Mouse (Mus musculus) olfactory bulb, adult 2 months (tissue): ENCODE measurements around the gene Cacna1e. TPM values are rescaled to one million over a fixed set of nuclear protein-coding genes. Genes with fewer than 3 reads are reported as not detected.

Source experiments
- H3K27ac ChIP-seq: fragments of 200-500 bp; 2 replicates; pipeline ENCODE4 v1.5.1; 2012; ENCODE audit warnings: low read depth, low read length; ENCODE audit not compliant: insufficient read depth
- H3K4me1 ChIP-seq: fragments of 200-500 bp; 2 replicates; pipeline ENCODE4 v1.6.1; 2012; ENCODE audit warnings: low read length; ENCODE audit not compliant: control insufficient read depth, insufficient read depth
- H3K4me3 ChIP-seq: fragments of 200-500 bp; 2 replicates; pipeline ENCODE4 v1.5.1; 2012; ENCODE audit warnings: mild to moderate bottlenecking, low read depth, low read length, moderate library complexity; ENCODE audit not compliant: insufficient read depth
- CTCF ChIP-seq: fragments of 200-500 bp; IDR thresholded peaks from 2 replicates; pipeline ENCODE4 v1.5.1; 2012; ENCODE audit warnings: low read depth, mild to moderate bottlenecking, low read length, moderate library complexity; ENCODE audit not compliant: insufficient read depth
- POLR2A ChIP-seq: fragments of 200-500 bp; IDR thresholded peaks from 2 replicates; pipeline ENCODE4 v1.6.1; 2012; ENCODE audit warnings: mild to moderate bottlenecking, low read depth, low read length, moderate library complexity; ENCODE audit not compliant: insufficient read depth
- WGBS: fragments of 180-500 bp; shearing (Covaris S2); methylation state at CpG from one replicate; pipeline ENCODE4 v1.1.7; 2018; 5-methylcytosine and 5-hydroxymethylcytosine counted together
- polyA plus RNA-seq: library from polyadenylated mRNA; stranded (reverse); fragments of >200 nt; gene quantifications from 2 replicates; pipeline ENCODE4 v1.2.4, GENCODE M21; 2012; ENCODE audit warnings: low replicate concordance; ENCODE audit not compliant: missing spikeins, insufficient read depth, insufficient read length

Gene Cacna1e
- polyA plus RNA-seq, 1 experiment = not detected

- TF ChIP-seq CTCF (no peak), POLR2A (no peak)
- Histone ChIP-seq H3K27ac (no peak overlapping the region), H3K4me1 (peaks cover 12% of the 10 kb centered on the region), H3K4me3 (no peak overlapping the region)
- 68% methylated on average over 2 of the region's 2 CpGs for WGBS
These were observed 408.6 kb downstream of the Cacna1e start for GRCm38 (mm10) chr1:154475706-154476105.

GRCm38 (mm10) chr1:154474156-154474555 lies 410.1 kb downstream of the Cacna1e start:
- Histone ChIP-seq H3K4me3 (no peak overlapping the region), H3K4me1 (peaks cover 12% of the 10 kb centered on the region), H3K27ac (no peak overlapping the region)
- 85% methylated on average over 4 of the region's 4 CpGs for WGBS
- TF ChIP-seq POLR2A (no peak), CTCF (no peak)

- Histone ChIP-seq H3K4me3 (no peak overlapping the region), H3K27ac (no peak overlapping the region), H3K4me1 (no peaks in the 10 kb centered on the region)
- no peak for TF ChIP-seq CTCF
- no peak for TF ChIP-seq POLR2A
- WGBS = 79% methylated on average over 3 of the region's 3 CpGs
These were observed 417.0 kb downstream of the Cacna1e start for GRCm38 (mm10) chr1:154467265-154467664.

GRCm38 (mm10) chr1:154461521-154461920 lies 422.8 kb downstream of the Cacna1e start:
- WGBS = 77% methylated on average over 5 of the region's 5 CpGs
- Histone ChIP-seq H3K27ac (no peak overlapping the region), H3K4me3 (no peak overlapping the region), H3K4me1 (no peaks in the 10 kb centered on the region)
- TF ChIP-seq CTCF (no peak), POLR2A (no peak)

- Histone ChIP-seq H3K27ac (no peak overlapping the region), H3K4me3 (no peak overlapping the region), H3K4me1 (no peaks in the 10 kb centered on the region)
- 74% methylated on average over 7 of the region's 7 CpGs for WGBS
- TF ChIP-seq CTCF (no peak), POLR2A (no peak)
These were observed 424.2 kb downstream of the Cacna1e start for GRCm38 (mm10) chr1:154460067-154460466.

- Histone ChIP-seq H3K4me3 (no peak overlapping the region), H3K4me1 (no peaks in the 10 kb centered on the region), H3K27ac (no peak overlapping the region)
- 61% methylated on average over 2 of the region's 2 CpGs for WGBS
- TF ChIP-seq POLR2A = no peak
- TF ChIP-seq CTCF = no peak
These were observed 425.7 kb downstream of the Cacna1e start for GRCm38 (mm10) chr1:154458601-154459000.

GRCm38 (mm10) chr1:154450799-154451198 lies 433.5 kb downstream of the Cacna1e start:
- no peak overlapping the region for H3K27ac ChIP-seq
- H3K4me3 ChIP-seq = no peak overlapping the region
- H3K4me1 ChIP-seq = no peaks in the 10 kb centered on the region
- TF ChIP-seq CTCF (no peak), POLR2A (no peak)
- 92% methylated on average over 3 of the region's 3 CpGs for WGBS

GRCm38 (mm10) chr1:154446456-154446855 lies 437.8 kb downstream of the Cacna1e start:
- TF ChIP-seq CTCF = no peak
- no peak for TF ChIP-seq POLR2A
- Histone ChIP-seq H3K4me1 (no peaks in the 10 kb centered on the region), H3K4me3 (no peak overlapping the region), H3K27ac (no peak overlapping the region)
- 62% methylated on average over 3 of the region's 3 CpGs for WGBS

- no peak overlapping the region for H3K4me3 ChIP-seq
- WGBS = 53% methylated on average over 1 of the region's 1 CpGs
- TF ChIP-seq CTCF (no peak), POLR2A (no peak)
These were observed 450.8 kb downstream of the Cacna1e start for GRCm38 (mm10) chr1:154433520-154433919.

GRCm38 (mm10) chr1:154433112-154433511 lies 451.2 kb downstream of the Cacna1e start:
- Histone ChIP-seq H3K27ac (no peak overlapping the region), H3K4me3 (no peak overlapping the region), H3K4me1 (peaks cover 3% of the 10 kb centered on the region)
- 80% methylated on average over 1 of the region's 1 CpGs for WGBS
- no peak for TF ChIP-seq POLR2A
- TF ChIP-seq CTCF = no peak

More at GRCm38 (mm10) chr1:154433520-154433919, 450.8 kb downstream of the Cacna1e start:
- Histone ChIP-seq H3K4me1 (peaks cover 3% of the 10 kb centered on the region), H3K27ac (no peak overlapping the region)
